Mouse (Mus musculus): Measurements from ENCODE around the gene Olfr54. TPM values are rescaled to one million over a fixed set of nuclear protein-coding genes. Genes with fewer than 3 reads are reported as not detected.
A peak's percentile ranks its signal among the peaks of the same experiment; 100 is the strongest.

Gene Olfr54
- total RNA-seq, 2 experiments from 2014 or later = not detected

DNA sequence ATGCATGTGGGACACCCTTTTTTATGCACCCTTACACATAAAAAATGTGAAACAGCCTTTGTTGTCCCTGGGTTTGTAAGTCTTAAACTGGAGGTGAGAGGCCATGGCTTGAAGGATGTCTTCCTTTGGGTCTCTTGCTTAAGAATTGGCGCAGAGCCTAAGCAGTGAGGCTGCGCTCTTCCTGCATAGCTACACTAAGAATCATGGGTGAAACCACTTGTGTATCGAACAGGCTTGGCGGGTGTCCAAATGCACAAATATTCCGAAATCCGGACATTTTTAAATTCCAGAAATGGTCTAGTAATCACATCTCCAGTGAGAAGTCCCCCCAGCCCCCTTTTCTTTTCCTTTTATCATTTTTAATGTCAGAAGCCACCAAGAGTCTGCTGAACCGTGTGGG is 49.2 kb downstream of the Olfr54 start:
- intact Hi-C loops (cut with DNase I) = loop anchor here (5.0 kb wide), 1 partner anchor 199 kb away; the partner anchor contains the start of genes BC049762 and Clk4
- DNase-seq (ENCODE audit: low spot score in 2 of 2) = no peak

GRCm38 (mm10) chr11:51063841-51064240 is 49.8 kb downstream of the Olfr54 start:
- intact Hi-C loops (cut with DNase I) = loop anchor here (5.0 kb wide), 1 partner anchor 198 kb away; the partner anchor contains the start of genes BC049762 and Clk4
- peak in 1 of 2 experiments; percentile 25 for DNase-seq (ENCODE audit: low spot score in 2 of 2)

Other genes with a start within 250 kb of the Olfr54 start
- gene Zfp354c, start 186.5 kb upstream of the Olfr54 start, total RNA-seq (2021) = 10 to 100 TPM; 43.2 to 45.9 TPM
- gene Zfp879, start 172.7 kb upstream of the Olfr54 start, total RNA-seq (2021) = 1 to 10 TPM; 3.4 to 3.8 TPM
- gene Grm6, start 163.6 kb upstream of the Olfr54 start, total RNA-seq (2021) = not detected
- gene Zfp454, start 126.6 kb upstream of the Olfr54 start, total RNA-seq (2021) = 1 to 10 TPM; 6.2 to 6.4 TPM
- 10 to 100 TPM; 23.2 to 24.0 TPM for gene Zfp2, start 98.1 kb upstream of the Olfr54 start, total RNA-seq (2021)
- gene Zfp354b, start 82.6 kb upstream of the Olfr54 start, total RNA-seq (2021) = 1 to 10 TPM; 5.4 to 5.9 TPM
- gene 4933414I15Rik, start 70.5 kb upstream of the Olfr54 start, total RNA-seq (2021) = not detected
- gene Prop1, start 60.5 kb upstream of the Olfr54 start, total RNA-seq (2021) = not detected
- not detected for gene Olfr1378, start 47.7 kb upstream of the Olfr54 start, total RNA-seq (2021)
- not detected for gene Olfr1377, start 32.3 kb upstream of the Olfr54 start, total RNA-seq (2021)
- gene Olfr51, start 10.6 kb upstream of the Olfr54 start, total RNA-seq (2021) = not detected
- not detected for gene Olfr1375, start 33.9 kb downstream of the Olfr54 start, total RNA-seq (2021)
- gene Zfp354a, start 45.0 kb downstream of the Olfr54 start, total RNA-seq (2021) = 1 to 10 TPM; 8.1 to 9.3 TPM
- gene Gm12569, start 206.2 kb downstream of the Olfr54 start, total RNA-seq (2021) = not detected
- gene Clk4, start 247.5 kb downstream of the Olfr54 start, total RNA-seq (2021) = 100 to 1,000 TPM in 1 of 2 experiments, 10 to 100 TPM in 1; 79.3 to 115 TPM
- not detected for gene BC049762, start 248.8 kb downstream of the Olfr54 start, total RNA-seq (2021)